Comparison of ENCODE assay signal across 12 mouse cellular contexts in the genomic region with DNA sequence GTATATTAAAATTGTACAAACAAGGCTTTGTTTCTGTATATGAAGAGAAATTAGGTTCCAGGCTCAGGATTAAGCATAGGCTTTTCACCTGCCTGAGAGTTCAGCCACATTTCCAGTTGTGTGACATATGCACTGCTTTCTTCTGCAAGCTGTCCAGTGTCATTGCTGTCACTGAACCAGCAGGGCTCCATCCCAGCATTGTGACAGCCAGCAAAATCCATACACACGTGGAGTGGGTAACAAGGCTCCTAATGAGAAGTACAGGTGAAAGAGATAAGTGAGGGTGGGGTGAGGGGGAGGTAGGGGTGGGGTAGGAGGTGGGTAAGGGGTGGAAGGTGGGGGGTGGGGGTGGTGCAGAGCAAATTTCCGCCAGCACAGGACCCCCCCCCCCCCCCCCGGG.
DNase-seq lines count a peak whose midpoint lies in the region; ATAC-seq and TF ChIP-seq lines count a peak whose summit lies in the region.
"Had no signal": no experiment of that assay in that cellular context is flagged by ENCODE, and none has a peak within 500 bp of the region (broad histone marks: within the 10 kb centered on the region; RNA-seq: fewer than 3 reads in every experiment).

No protein-coding gene starts in this region.

- WGBS in intestine, embryonic 14.5 days, result 9% methylated on average over 3 of the region's 3 CpGs
- WGBS in intestine, postnatal 0 days, result 0% methylated on average over 3 of the region's 3 CpGs
- WGBS in forebrain, embryonic 12.5 days, result 0% methylated on average over 3 of the region's 3 CpGs
- WGBS in limb, embryonic 10.5 days, result 1% methylated on average over 3 of the region's 3 CpGs
- WGBS in neural tube, embryonic 13.5 days, result 3% methylated on average over 3 of the region's 3 CpGs

- no peaks in the 10 kb centered on the region for H3K36me3 ChIP-seq in intestine, embryonic 14.5 days (ENCODE audit: control insufficient read depth, insufficient read depth, low read length)
- no peaks in the 10 kb centered on the region for H3K36me3 ChIP-seq in intestine, postnatal 0 days (ENCODE audit: control insufficient read depth, insufficient read depth)
- no peaks in the 10 kb centered on the region for H3K36me3 ChIP-seq in forebrain, embryonic 12.5 days (replicated peaks)
- H3K36me3 ChIP-seq in limb, embryonic 10.5 days, result no peaks in the 10 kb centered on the region
- no peaks in the 10 kb centered on the region for H3K36me3 ChIP-seq in neural tube, embryonic 13.5 days

- peaks cover 31% of the 10 kb centered on the region for H3K4me1 ChIP-seq in intestine, embryonic 14.5 days (replicated peaks; ENCODE audit: control insufficient read depth, insufficient read depth, low read length)
- 0 out of 2 replicates have a peak, but pooled peaks cover 7% of the 10 kb centered on the region for H3K4me1 ChIP-seq in intestine, postnatal 0 days (replicated peaks; ENCODE audit: control insufficient read depth, insufficient read depth, low read length)
- H3K4me1 ChIP-seq in forebrain, embryonic 12.5 days, result peaks cover 23% of the 10 kb centered on the region
- peaks cover 66% of the 10 kb centered on the region for H3K4me1 ChIP-seq in limb, embryonic 10.5 days
- peaks cover 22% of the 10 kb centered on the region for H3K4me1 ChIP-seq in neural tube, embryonic 13.5 days (replicated peaks)

- no peak for TF ChIP-seq CTCF in intestine, postnatal 0 days (IDR thresholded peaks at IDR 0.05; ENCODE audit: low read depth)

- no peak for ATAC-seq in intestine, embryonic 14.5 days (replicated peaks; ENCODE audit: low FRiP score, low TSS enrichment, low read depth)
- ATAC-seq in intestine, postnatal 0 days, result no peak
- ATAC-seq in forebrain, embryonic 12.5 days (ENCODE audit: low FRiP score), result 0 out of 2 replicates have a peak, but pooled peaks have one; percentile 7
- 0 out of 2 replicates have a peak, but pooled peaks have one; percentile 13 for ATAC-seq in neural tube, embryonic 13.5 days (ENCODE audit: low read depth)

- H3K4me3 ChIP-seq in intestine, embryonic 14.5 days (ENCODE audit: low read depth, low read length), result no peak overlapping the region
- H3K4me3 ChIP-seq in intestine, postnatal 0 days (ENCODE audit: low read depth, low read length), result no peak overlapping the region
- no peak overlapping the region for H3K4me3 ChIP-seq in forebrain, embryonic 12.5 days (replicated peaks)
- peak overlapping the region; percentile 46 for H3K4me3 ChIP-seq in limb, embryonic 10.5 days
- H3K4me3 ChIP-seq in neural tube, embryonic 13.5 days, result no peak overlapping the region

- H3K9me3 ChIP-seq in intestine, embryonic 14.5 days (ENCODE audit: control insufficient read depth, low read length), result no peaks in the 10 kb centered on the region
- no peaks in the 10 kb centered on the region for H3K9me3 ChIP-seq in intestine, postnatal 0 days (ENCODE audit: control insufficient read depth)
- H3K9me3 ChIP-seq in forebrain, embryonic 12.5 days, result no peaks in the 10 kb centered on the region
- H3K9me3 ChIP-seq in limb, embryonic 10.5 days (replicated peaks), result no peaks in the 10 kb centered on the region
- no peaks in the 10 kb centered on the region for H3K9me3 ChIP-seq in neural tube, embryonic 13.5 days

- H3K9ac ChIP-seq in intestine, embryonic 14.5 days (ENCODE audit: low read length), result no peak overlapping the region
- no peak overlapping the region for H3K9ac ChIP-seq in intestine, postnatal 0 days (ENCODE audit: low read depth, low read length)
- no peak overlapping the region for H3K9ac ChIP-seq in forebrain, embryonic 12.5 days
- peak overlapping the region; percentile 58; the same call in 1 of the 2 replicates for H3K9ac ChIP-seq in neural tube, embryonic 13.5 days

- H3K27me3 ChIP-seq in intestine, embryonic 14.5 days (replicated peaks; ENCODE audit: control insufficient read depth, insufficient read depth, low read length), result no peaks in the 10 kb centered on the region
- H3K27me3 ChIP-seq in intestine, postnatal 0 days (replicated peaks; ENCODE audit: control insufficient read depth, insufficient read depth, low read length), result no peaks in the 10 kb centered on the region
- peaks cover 19% of the 10 kb centered on the region; the same call in 1 of the 2 replicates for H3K27me3 ChIP-seq in forebrain, embryonic 12.5 days
- H3K27me3 ChIP-seq in limb, embryonic 10.5 days (ENCODE audit: low read depth, poor library complexity, severe bottlenecking), result no peaks in the 10 kb centered on the region
- no peaks in the 10 kb centered on the region for H3K27me3 ChIP-seq in neural tube, embryonic 13.5 days

- peak overlapping the region; percentile 60 for H3K4me2 ChIP-seq in intestine, embryonic 14.5 days (ENCODE audit: low read length)
- no peak overlapping the region for H3K4me2 ChIP-seq in intestine, postnatal 0 days (replicated peaks; ENCODE audit: low read depth)
- H3K4me2 ChIP-seq in forebrain, embryonic 12.5 days, result peak overlapping the region; percentile 68
- H3K4me2 ChIP-seq in neural tube, embryonic 13.5 days, result peak overlapping the region; percentile 64

- H3K27ac ChIP-seq in intestine, embryonic 14.5 days (ENCODE audit: low read depth), result peak overlapping the region; percentile 77; the same call in 1 of the 2 replicates
- H3K27ac ChIP-seq in intestine, postnatal 0 days (ENCODE audit: low read depth, low read length), result no peak overlapping the region
- no peak overlapping the region for H3K27ac ChIP-seq in forebrain, embryonic 12.5 days
- H3K27ac ChIP-seq in limb, embryonic 10.5 days, result peak overlapping the region; percentile 97
- peak overlapping the region; percentile 67 for H3K27ac ChIP-seq in neural tube, embryonic 13.5 days (replicated peaks)

- no peak for DNase-seq in intestine, embryonic 14.5 days (ENCODE audit: low spot score)
- no peak for DNase-seq in limb, embryonic 10.5 days (ENCODE audit: low spot score)
- no peak for DNase-seq in cerebellum, adult 11-12 months
- no peak for DNase-seq in T-cell, adult 2 months (ENCODE audit: low spot score)
- DNase-seq in adrenal gland, adult 8-10 months, result no peak
- DNase-seq: adrenal gland, adult 2 months; cerebellum, adult 9-11 months; gastrocnemius, postnatal 14 days; kidney, postnatal 36 days had no signal

Comparison
In these comparisons a context has a peak if more than half of its experiments do, and no peak if none do; other contexts are left out.
1. H3K27ac ChIP-seq: peak in intestine, embryonic 14.5 days (single experiment), limb, embryonic 10.5 days (single experiment) and neural tube, embryonic 13.5 days (single experiment); none in intestine, postnatal 0 days (single experiment) and forebrain, embryonic 12.5 days (single experiment).
2. ATAC-seq: peak in forebrain, embryonic 12.5 days (single experiment) and neural tube, embryonic 13.5 days (single experiment); none in intestine, embryonic 14.5 days (single experiment) and intestine, postnatal 0 days (single experiment).